Mouse (Mus musculus): ENCODE measurements around the gene Sox6.

The Sox6 gene

DNA sequence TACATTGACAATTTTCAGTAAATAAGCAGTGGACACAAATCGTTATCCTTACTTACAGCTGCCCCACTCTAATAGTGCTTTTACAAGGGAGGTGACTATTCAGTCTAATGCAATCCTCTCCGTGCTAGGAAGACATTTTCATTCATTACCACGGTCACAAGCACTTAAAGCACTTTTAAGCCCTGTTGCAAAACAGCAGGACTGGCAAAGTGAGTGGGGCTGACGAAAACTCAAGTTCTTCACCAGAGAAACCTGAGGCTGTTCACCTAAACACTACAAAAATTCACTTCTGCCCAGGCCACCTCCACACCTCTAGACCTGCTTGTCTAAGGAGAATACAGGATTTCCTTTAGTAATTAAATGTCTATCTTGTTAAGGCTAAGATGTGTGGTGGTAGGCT lies 283.3 kb downstream of the Sox6 start:
- DNase-seq (ENCODE audit: low read depth in 2 of 2, low spot score in 2 of 2), result no peak

- DNase-seq (ENCODE audit: low read depth in 2 of 2, low spot score in 2 of 2), result no peak
Observed at GRCm38 (mm10) chr7:115754216-115754615, 284.4 kb downstream of the Sox6 start.

DNA sequence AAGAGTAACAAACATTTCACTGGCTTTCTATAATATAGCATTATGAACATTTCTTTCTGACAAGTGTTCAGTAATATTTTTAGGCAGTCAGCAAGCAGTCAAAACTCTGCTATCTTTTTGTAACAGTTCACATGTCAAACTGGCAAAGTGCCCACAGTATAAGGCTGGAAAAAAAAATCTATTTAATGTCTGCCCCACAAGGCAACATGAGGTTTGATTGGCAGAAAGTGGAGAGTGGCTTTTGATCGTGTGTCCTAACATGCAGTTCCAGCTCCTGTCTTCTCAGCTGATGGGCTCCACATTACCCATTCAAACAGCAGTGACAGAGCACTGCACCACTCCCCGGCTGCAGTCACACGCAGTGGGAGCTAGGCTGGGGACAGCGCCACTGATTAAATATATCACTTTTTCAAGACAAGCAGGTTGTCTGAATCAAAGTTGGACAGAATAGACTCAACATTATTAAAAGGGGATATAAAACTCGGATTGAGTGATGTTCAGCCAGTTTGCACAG lies 286.4 kb downstream of the Sox6 start:
- no peak for DNase-seq (ENCODE audit: low read depth in 2 of 2, low spot score in 2 of 2)

GRCm38 (mm10) chr7:115751083-115751482 lies 287.5 kb downstream of the Sox6 start:
- DNase-seq (ENCODE audit: low read depth in 2 of 2, low spot score in 2 of 2), result no peak

DNA sequence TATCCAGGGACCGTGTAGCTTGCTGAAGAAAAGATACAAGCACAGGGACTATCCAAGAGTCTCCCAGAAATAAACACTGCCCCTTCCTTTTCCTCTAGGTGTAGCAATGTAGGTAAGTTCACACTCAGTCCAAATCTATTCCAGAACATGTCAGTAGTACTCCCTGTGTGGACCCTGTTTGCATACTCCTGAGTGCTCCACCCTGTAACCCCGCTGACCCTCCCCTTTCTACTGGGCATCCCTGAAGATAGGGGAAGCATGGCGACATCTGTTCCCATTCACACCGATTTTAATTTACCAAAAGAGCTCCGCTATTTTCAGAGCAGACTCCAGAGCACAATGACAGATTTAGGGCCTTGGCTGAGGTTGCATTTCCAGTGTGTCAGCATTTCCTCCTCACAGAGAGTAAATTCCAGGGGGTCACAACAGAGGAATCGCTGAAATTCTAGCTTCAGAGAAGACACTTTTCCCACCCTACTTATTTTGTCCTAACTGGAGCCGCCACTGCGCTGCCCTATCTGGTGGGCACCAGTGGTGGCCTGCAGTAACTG lies 288.2 kb downstream of the Sox6 start:
- no peak for DNase-seq (ENCODE audit: low read depth in 2 of 2, low spot score in 2 of 2)

DNA sequence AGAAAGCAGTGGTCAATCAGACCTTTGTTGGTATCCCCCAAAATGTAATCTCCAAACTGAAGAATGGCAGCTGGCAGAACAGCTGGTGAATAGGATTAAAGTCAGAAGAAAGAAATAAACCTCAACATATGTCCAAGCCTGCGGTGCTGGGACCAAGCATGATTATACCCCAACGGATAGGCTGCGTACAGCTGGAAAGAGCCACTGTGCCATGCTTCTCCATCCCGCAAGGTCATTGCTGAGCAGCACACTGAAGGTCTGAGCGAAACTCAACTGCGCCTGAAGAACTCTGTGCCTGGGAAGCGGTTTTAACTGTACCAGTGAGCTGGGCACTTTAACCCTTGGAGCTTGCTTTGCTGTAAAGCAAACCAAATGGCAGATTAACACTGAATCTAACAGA lies 291.1 kb downstream of the Sox6 start:
- DNase-seq (ENCODE audit: low read depth in 2 of 2, low spot score in 2 of 2), result no peak

DNA sequence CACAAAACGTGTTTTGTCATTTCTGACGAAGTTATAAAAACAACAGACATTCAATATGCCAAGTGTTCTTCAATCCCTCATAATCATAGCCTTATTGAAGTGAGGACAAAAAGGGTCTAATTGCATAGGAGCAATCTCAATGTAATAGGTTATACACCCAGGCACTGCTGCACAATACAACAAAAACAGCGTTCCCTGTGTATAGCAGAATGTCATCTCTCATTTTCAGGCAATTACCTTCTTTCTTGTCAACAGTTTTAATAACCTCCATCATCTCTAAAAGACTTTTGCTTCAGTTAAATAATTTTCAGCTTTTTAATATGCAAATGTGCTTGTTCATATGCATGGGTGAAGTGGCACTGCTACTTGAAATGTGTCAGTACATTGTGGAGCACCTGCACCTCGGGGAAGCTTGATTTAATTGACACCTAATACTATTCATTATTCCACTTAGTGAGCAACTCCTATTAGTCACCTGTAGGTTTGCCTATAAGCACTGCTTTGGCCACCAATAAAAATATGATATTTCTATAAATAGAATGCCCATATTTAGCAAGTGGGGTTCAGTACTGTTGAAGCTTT lies 292.8 kb downstream of the Sox6 start:
- no peak for DNase-seq (ENCODE audit: low read depth in 2 of 2, low spot score in 2 of 2)

DNA sequence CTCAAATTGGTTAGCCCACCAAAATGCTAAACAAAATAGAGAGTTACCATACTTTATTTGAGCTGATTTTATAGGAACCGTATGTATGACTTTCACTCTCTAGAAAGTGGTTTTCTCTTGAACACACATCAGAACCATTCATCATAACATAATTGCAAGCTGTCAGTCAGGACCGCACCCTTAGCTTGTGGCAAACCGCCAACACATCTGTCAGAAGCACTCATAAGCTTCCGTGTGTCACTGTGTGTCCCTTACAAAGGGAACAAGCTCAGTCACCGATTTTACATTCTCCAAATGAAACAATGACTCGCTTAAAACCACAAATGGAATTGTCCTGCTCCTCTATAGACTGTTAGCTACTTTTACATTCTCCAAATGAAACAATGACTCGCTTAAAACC lies 304.5 kb downstream of the Sox6 start:
- DNase-seq (ENCODE audit: low read depth in 2 of 2, low spot score in 2 of 2), result peak; percentile 2 to 35

DNA sequence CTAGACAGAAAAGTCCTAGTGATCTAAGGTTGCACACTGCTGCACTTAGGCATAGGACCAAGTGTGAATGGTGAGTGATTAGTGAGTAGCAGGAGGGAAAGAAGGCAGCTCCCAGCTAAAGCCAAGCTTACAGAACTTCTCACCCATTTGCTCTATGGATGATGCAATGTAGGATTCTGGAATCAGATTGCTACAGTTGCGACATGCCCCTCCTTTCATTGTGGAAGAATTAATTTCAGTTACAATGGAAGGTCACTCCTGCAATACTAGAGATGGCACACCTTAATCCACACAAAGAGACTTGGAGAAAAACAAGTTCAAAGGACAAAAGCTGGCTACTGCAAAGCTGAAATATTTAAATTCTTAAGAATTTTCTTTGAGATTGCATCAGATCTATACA lies 305.8 kb downstream of the Sox6 start:
- no peak for DNase-seq (ENCODE audit: low read depth in 2 of 2, low spot score in 2 of 2)

DNA sequence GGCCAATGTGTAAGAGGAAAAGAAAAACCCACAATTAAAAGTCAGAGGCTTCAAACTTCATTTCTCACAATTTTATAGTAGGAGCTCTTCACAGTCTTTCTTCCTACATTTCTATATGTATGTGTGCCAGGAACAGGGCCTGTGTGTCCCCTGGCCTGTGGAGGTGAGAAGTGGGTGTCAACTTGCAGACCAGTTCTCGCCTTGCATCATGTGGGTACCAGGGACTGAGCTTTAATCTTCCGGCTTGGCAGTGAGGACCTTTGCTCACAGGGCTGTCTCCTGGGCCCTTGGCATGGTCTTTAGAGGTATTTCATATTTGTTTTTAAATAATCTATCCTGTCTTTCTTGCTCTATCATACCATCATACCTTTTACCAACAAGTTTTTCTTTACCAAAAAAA lies 311.8 kb downstream of the Sox6 start:
- DNase-seq (ENCODE audit: low read depth in 2 of 2, low spot score in 2 of 2), result no peak

GRCm38 (mm10) chr7:115724404-115724803 lies 314.2 kb downstream of the Sox6 start:
- DNase-seq (ENCODE audit: low read depth in 2 of 2, low spot score in 2 of 2), result no peak

DNA sequence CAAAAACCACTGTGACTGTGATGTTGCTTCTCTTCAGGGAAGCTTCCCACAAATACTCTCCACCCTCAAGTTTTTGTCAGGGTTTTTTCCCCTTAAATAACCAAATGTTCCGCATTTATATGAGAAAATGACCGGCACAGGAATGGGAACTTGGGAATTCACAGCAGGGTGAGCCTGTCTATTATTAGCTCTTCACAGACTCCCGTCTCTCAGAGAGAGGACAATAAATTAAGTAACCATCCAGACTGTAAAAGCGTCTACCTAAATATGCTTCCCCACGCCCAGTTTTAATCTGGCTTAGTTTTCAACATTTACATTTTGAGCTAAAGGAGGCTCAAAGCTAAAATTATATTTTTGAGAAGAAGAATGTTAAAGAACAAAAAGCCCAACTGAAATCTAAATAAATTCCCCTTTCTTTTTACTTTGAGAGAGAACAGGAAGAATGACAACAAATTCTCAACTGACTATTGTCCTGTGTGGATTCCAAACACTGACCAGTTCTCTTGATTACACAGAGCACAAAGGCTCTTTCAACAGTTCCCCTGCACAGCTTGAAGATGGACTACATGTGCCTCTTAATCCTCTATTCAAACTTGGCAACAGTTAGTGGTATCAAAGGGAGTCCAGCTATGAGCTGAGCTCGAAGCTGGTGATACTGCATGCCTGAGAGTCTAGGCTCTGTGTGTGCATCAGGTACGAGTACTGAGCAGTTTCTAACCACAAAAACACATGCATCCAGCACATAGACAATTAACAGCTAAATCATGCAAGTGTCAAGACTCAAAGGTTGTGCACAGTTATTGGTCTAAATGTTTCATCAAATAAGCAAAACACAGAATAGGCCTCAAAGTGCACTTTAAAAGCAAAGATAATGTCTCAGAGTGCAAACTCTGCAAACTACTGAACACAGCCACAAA lies 316.7 kb downstream of the Sox6 start:
- DNase-seq (ENCODE audit: low read depth in 2 of 2, low spot score in 2 of 2), result no peak

- no peak for DNase-seq (ENCODE audit: low read depth in 2 of 2, low spot score in 2 of 2)
Observed at GRCm38 (mm10) chr7:115719791-115720190, 318.8 kb downstream of the Sox6 start.

- DNase-seq (ENCODE audit: low read depth in 2 of 2, low spot score in 2 of 2), result no peak
Observed at GRCm38 (mm10) chr7:115706141-115706540, 332.5 kb downstream of the Sox6 start.

GRCm38 (mm10) chr7:115698105-115698504 lies 340.5 kb downstream of the Sox6 start:
- no peak for DNase-seq (ENCODE audit: low read depth in 2 of 2, low spot score in 2 of 2)

DNA sequence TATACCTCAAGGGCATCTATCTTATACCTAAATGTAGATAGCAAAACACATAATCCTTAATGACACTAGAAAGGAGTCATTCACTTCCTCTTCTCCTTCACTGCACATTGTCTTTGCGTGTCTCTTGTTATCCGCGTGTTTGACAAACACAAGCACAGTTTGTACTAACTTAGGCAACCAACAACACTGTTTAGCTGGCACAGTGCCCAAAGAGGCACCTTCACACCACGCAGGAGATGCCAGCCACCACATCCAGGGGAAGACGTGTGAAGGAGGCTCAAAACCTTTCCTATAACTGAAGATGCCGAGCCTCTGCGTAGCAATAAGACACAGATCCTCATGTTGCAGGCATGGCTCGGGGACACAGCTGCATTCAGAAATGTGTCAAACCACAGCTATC lies 345.4 kb downstream of the Sox6 start:
- no peak for DNase-seq (ENCODE audit: low read depth in 2 of 2, low spot score in 2 of 2)

DNA sequence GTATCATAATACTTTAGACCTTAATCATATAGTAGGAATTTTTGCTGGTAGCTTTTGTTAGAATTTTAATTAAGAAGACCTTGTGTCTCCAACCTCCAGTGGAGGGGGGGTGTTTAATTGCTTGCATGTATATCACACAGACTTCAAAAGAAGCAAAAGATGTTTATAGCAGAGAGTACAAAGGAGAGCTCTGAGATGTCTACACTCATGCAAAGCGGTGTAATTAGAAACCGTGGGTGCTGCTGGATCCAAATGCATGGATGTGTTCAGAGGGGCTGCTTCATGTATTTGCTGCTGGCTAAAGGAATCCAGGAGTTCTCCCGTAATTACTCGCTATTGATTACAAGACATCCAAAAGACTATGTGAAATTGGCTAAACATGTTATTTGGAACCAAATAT lies 347.5 kb downstream of the Sox6 start:
- no peak for DNase-seq (ENCODE audit: low read depth in 2 of 2, low spot score in 2 of 2)

GRCm38 (mm10) chr7:115686687-115687086 lies 351.9 kb downstream of the Sox6 start:
- DNase-seq (ENCODE audit: low read depth in 2 of 2, low spot score in 2 of 2), result no peak

GRCm38 (mm10) chr7:115684142-115684541 lies 354.5 kb downstream of the Sox6 start:
- DNase-seq (ENCODE audit: low read depth in 2 of 2, low spot score in 2 of 2), result no peak

GRCm38 (mm10) chr7:115671749-115672148 lies 366.8 kb downstream of the Sox6 start:
- DNase-seq (ENCODE audit: low read depth in 2 of 2, low spot score in 2 of 2), result no peak

DNA sequence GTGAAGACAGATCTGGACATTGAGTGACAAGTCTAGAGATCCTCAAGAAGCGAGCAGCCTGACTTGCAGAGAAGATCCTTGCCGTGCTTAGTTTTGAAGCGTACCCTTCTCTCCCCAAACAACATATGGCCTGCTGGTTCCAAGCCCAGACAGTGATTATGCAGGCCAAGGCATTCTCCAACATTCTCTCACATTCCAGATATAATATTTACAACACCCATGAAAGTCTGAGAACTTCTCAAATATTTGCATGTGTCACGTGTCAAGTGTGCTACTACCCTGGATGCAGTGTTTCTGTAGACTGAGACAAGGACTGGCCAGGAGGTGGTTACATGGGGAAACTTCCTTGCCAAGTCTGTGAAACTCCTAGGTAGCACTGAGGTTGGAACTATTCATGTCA lies 367.3 kb downstream of the Sox6 start:
- DNase-seq (ENCODE audit: low read depth in 2 of 2, low spot score in 2 of 2), result no peak
